Mouse (Mus musculus) ES-E14 (cell line): ENCODE data around the gene Atp5b. TPM values are rescaled to one million over a fixed set of nuclear protein-coding genes. Genes with fewer than 3 reads are reported as not detected.

Experiments
- DNase-seq: peaks from one replicate; pipeline ENCODE4 v3.0.0-alpha.2; 2013; ENCODE audit warnings: low read depth, low spot score
- H3K27ac ChIP-seq: 2 replicates; pipeline ENCODE4 v1.5.1; 2012; ENCODE audit warnings: low read depth, mild to moderate bottlenecking, low read length, moderate library complexity, mixed read lengths; ENCODE audit not compliant: poor library complexity, insufficient read depth, severe bottlenecking
- H3K36me3 ChIP-seq: 2 replicates; pipeline ENCODE4 v1.6.1; 2012; ENCODE audit warnings: mild to moderate bottlenecking, low read length, moderate library complexity, mixed read lengths; ENCODE audit not compliant: control insufficient read depth, poor library complexity, insufficient read depth, severe bottlenecking
- H3K4me1 ChIP-seq, 2 experiments: fragments of 150-350 bp in 1 of 2; sonication (generic) in 1 of 2; 2 replicates each; pipeline ENCODE4 v1.6.1; 2012; ENCODE audit warnings: low read length in 2 of 2, mild to moderate bottlenecking in 1 of 2, mixed read lengths in 1 of 2; ENCODE audit not compliant: control insufficient read depth in 2 of 2, insufficient read depth in 2 of 2, poor library complexity in 1 of 2
- H3K4me3 ChIP-seq, 2 experiments: fragments of 150-350 bp in 1 of 2; sonication (generic) in 1 of 2; 2 replicates each; pipeline ENCODE4 v1.5.1; 2012; ENCODE audit warnings: low read length in 2 of 2, low read depth in 1 of 2, mild to moderate bottlenecking in 1 of 2, mixed read lengths in 1 of 2; ENCODE audit not compliant: insufficient read depth in 1 of 2, poor library complexity in 1 of 2, severe bottlenecking in 1 of 2
- H3K9ac ChIP-seq: 2 replicates; pipeline ENCODE4 v1.6.1; 2012; ENCODE audit warnings: low read depth, mild to moderate bottlenecking, low read length, mixed read lengths; ENCODE audit not compliant: poor library complexity, insufficient read depth, severe bottlenecking
- H3K9me3 ChIP-seq: fragments of 150-350 bp; sonication (generic); 2 replicates; pipeline ENCODE4 v1.6.1; 2012; ENCODE audit warnings: low read depth, mild to moderate bottlenecking, low read length; ENCODE audit not compliant: control insufficient read depth, insufficient read depth
- CHD2 ChIP-seq: IDR thresholded peaks from 2 replicates; pipeline ENCODE4 v1.6.1; 2014; ENCODE audit warnings: mild to moderate bottlenecking, low read depth, low read length, inconsistent platforms
- HCFC1 ChIP-seq: IDR thresholded peaks from 2 replicates; pipeline ENCODE4 v1.6.1; 2012; ENCODE audit warnings: low read length, inconsistent platforms, borderline replicate concordance; ENCODE audit not compliant: insufficient read depth
- MAFK ChIP-seq: IDR thresholded peaks from 2 replicates; pipeline ENCODE4 v1.6.1; 2014; ENCODE audit warnings: mild to moderate bottlenecking, low read depth, low read length, inconsistent platforms; ENCODE audit not compliant: insufficient read depth
- ZC3H11A ChIP-seq: IDR thresholded peaks from 2 replicates; pipeline ENCODE4 v1.6.1; 2012; ENCODE audit warnings: low read depth, mild to moderate bottlenecking, inconsistent platforms, low read length, borderline replicate concordance
- ZNF384 ChIP-seq: IDR thresholded peaks from 2 replicates; pipeline ENCODE4 v1.6.1; 2012; ENCODE audit warnings: low read depth, low read length, inconsistent platforms
- in situ Hi-C, 2 experiments: fragments of 600-800 bp; cut with MboI; formaldehyde crosslinking; loops; one replicate each; pipeline ENCODE4 v1.15.1; 2025; ENCODE audit warnings: low sequenced_read_pairs in 2 of 2, inconsistent platforms in 1 of 2; ENCODE audit not compliant: unreplicated experiment in 2 of 2
- total RNA-seq: library from RNA; depleted of rRNA; stranded (reverse); fragments of 300-350 nt; gene quantifications from 2 replicates; pipeline ENCODE4 v1.2.3, GENCODE M21; 2012

Atp5b gene
- total RNA-seq, 1 experiment = 2,075 TPM

DNA sequence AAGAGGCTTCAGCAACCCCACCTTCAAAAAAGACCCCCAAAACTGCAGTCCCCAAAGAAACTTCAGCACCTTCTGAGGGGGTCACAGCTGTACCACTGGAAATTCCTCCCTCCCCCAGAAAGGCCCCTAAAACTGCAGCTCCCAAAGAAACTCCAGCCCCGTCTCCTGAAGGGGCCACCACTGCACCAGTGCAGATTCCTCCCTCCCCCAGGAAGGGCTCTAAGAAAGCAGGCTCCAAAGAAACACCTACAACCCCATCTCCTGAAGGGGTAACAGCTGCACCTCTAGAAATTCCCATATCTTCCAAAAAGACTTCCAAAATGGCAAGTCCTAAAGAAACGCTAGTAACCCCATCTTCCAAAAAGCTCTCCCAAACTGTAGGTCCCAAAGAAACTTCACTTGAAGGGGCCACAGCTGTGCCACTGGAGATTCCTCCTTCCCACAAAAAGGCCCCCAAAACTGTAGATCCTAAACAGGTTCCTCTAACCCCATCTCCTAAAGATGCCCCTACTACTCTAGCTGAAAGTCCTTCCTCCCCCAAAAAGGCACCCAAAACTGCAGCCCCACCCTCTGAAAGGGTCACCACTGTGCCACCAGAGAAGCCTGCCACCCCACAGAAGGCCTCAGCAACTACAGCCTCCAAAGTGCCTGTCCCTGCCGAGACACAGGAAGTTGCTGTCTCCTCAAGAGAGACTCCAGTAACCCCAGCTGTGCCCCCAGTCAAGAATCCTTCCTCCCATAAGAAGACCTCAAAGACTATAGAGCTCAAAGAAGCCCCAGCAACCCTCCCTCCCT lies 39.8 kb upstream of the Atp5b start:
- DNase-seq = no peak
- Histone ChIP-seq H3K27ac (no peak overlapping the region), H3K4me1 (peaks cover 6 to 21% of the 10 kb centered on the region in 2 experiments), H3K4me3 (no peak overlapping the region), H3K9me3 (no peaks in the 10 kb centered on the region), H3K36me3 (peaks cover 79% of the 10 kb centered on the region), H3K9ac (peak overlapping the region; percentile 45; the same call in 1 of the 2 replicates)
- TF ChIP-seq ZC3H11A = no peak
- TF ChIP-seq MAFK = no peak
- TF ChIP-seq ZNF384 = no peak
- no peak for TF ChIP-seq HCFC1
- no peak for TF ChIP-seq CHD2
- in situ Hi-C loops = no loop called here

GRCm38 (mm10) chr10:128048157-128048556 lies 34.9 kb upstream of the Atp5b start:
- Histone ChIP-seq H3K4me3 (no peak overlapping the region), H3K9me3 (no peaks in the 10 kb centered on the region), H3K9ac (no peak overlapping the region), H3K27ac (no peak overlapping the region), H3K36me3 (peaks cover 49% of the 10 kb centered on the region), H3K4me1 (peaks cover 3 to 6% of the 10 kb centered on the region in 2 experiments)
- in situ Hi-C loops = no loop called here
- DNase-seq = no peak
- TF ChIP-seq CHD2 = no peak
- no peak for TF ChIP-seq MAFK
- no peak for TF ChIP-seq ZC3H11A
- no peak for TF ChIP-seq ZNF384
- TF ChIP-seq HCFC1 = no peak

- no peak overlapping the region for H3K9ac ChIP-seq
- in situ Hi-C loops = no loop called here
- no peak for TF ChIP-seq ZC3H11A
- TF ChIP-seq MAFK = no peak
- no peak for TF ChIP-seq ZNF384
- TF ChIP-seq HCFC1 = no peak
- no peak for TF ChIP-seq CHD2
- no peak overlapping the region for H3K4me3 ChIP-seq
- no peak overlapping the region for H3K27ac ChIP-seq
- H3K36me3 ChIP-seq = peaks cover 34% of the 10 kb centered on the region
- H3K9me3 ChIP-seq = no peaks in the 10 kb centered on the region
- no peak for DNase-seq
- H3K4me1 ChIP-seq = peaks cover 0 to 4% of the 10 kb centered on the region in 2 experiments; a peak in 2 of 4 replicates
Observed at GRCm38 (mm10) chr10:128049741-128050140, 33.3 kb upstream of the Atp5b start.

GRCm38 (mm10) chr10:128050355-128050754 lies 32.7 kb upstream of the Atp5b start:
- H3K9ac ChIP-seq = no peak overlapping the region
- no peak for DNase-seq
- no peaks in the 10 kb centered on the region for H3K4me1 ChIP-seq
- in situ Hi-C loops = no loop called here
- no peak overlapping the region for H3K27ac ChIP-seq
- no peak for TF ChIP-seq ZC3H11A
- no peak for TF ChIP-seq HCFC1
- no peak for TF ChIP-seq CHD2
- no peak for TF ChIP-seq MAFK
- no peak for TF ChIP-seq ZNF384
- peaks cover 31% of the 10 kb centered on the region for H3K36me3 ChIP-seq
- H3K9me3 ChIP-seq = no peaks in the 10 kb centered on the region
- no peak overlapping the region for H3K4me3 ChIP-seq
